Mouse (Mus musculus): ENCODE data around the gene AU040320.

AU040320 gene

GRCm38 (mm10) chr4:126860268-126860986 lies 107.1 kb downstream of the AU040320 start:
- no peak for DNase-seq (ENCODE audit: low spot score)

GRCm38 (mm10) chr4:126861514-126862266 lies 108.3 kb downstream of the AU040320 start:
- DNase-seq (ENCODE audit: low spot score): no peak

- DNase-seq (ENCODE audit: low spot score): no peak
These were observed 115.4 kb downstream of the AU040320 start for GRCm38 (mm10) chr4:126868699-126869098.

- no peak for DNase-seq (ENCODE audit: low spot score)
These were observed 119.4 kb downstream of the AU040320 start for GRCm38 (mm10) chr4:126872717-126873116.

GRCm38 (mm10) chr4:126879560-126880275 lies 126.4 kb downstream of the AU040320 start:
- DNase-seq (ENCODE audit: low spot score): no peak

GRCm38 (mm10) chr4:126883602-126884001 lies 130.3 kb downstream of the AU040320 start:
- no peak for DNase-seq (ENCODE audit: low spot score)

GRCm38 (mm10) chr4:126885953-126886352 lies 132.6 kb downstream of the AU040320 start:
- DNase-seq (ENCODE audit: low spot score): peak; percentile 17

GRCm38 (mm10) chr4:126889879-126890278 lies 136.5 kb downstream of the AU040320 start:
- DNase-seq (ENCODE audit: low spot score): no peak
